Mouse (Mus musculus): Measurements from ENCODE around the gene Syt12. TPM values are rescaled to one million over a fixed set of nuclear protein-coding genes. Genes with fewer than 3 reads are reported as not detected.

Gene Syt12
- polyA plus RNA-seq, 1 experiment, result 0.85 TPM

DNA sequence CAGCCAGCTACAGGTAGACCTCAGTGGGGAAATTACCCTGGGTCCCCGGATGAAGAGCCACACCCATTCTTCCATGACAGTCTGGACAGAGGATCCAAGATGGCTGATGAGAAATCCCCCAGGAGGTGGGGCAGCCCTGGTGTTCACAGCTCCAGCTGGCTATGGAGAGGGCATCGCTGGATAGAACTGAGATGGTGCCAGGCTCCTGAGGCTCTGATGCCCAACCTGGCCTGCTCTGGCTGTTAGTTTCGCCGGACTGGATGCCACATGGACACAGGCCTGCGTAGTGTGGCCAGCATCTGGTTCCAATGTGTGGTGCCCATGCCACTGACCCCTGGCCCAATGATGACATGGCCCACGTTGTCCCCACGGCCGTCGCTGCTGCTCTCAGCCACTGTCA is 29.8 kb downstream of the Syt12 start:
- no peaks in the 10 kb centered on the region for H3K36me3 ChIP-seq (ENCODE audit: control insufficient read depth, insufficient read depth, low read length)
- no peaks in the 10 kb centered on the region for H3K27me3 ChIP-seq (ENCODE audit: control insufficient read depth, insufficient read depth, low read length)
- 93% methylated on average over 9 of the region's 9 CpGs for WGBS
- H3K4me1 ChIP-seq (ENCODE audit: control insufficient read depth, insufficient read depth, insufficient read length), result no peaks in the 10 kb centered on the region
- no peak for DNase-seq (ENCODE audit: low read depth in 1 of 2, low spot score in 2 of 2)
- H3K4me3 ChIP-seq (ENCODE audit: extremely low read depth, insufficient read depth, insufficient read length), result no peak overlapping the region
- TF ChIP-seq POLR2A (IDR thresholded peaks at IDR 0.05; ENCODE audit: low read depth, low read length), result no peak
- no peak for TF ChIP-seq CTCF (IDR thresholded peaks at IDR 0.05; ENCODE audit: extremely low read depth, insufficient read depth, insufficient read length, insufficient replicate concordance)
- H3K27ac ChIP-seq (ENCODE audit: insufficient read depth, low read length), result no peak overlapping the region

DNA sequence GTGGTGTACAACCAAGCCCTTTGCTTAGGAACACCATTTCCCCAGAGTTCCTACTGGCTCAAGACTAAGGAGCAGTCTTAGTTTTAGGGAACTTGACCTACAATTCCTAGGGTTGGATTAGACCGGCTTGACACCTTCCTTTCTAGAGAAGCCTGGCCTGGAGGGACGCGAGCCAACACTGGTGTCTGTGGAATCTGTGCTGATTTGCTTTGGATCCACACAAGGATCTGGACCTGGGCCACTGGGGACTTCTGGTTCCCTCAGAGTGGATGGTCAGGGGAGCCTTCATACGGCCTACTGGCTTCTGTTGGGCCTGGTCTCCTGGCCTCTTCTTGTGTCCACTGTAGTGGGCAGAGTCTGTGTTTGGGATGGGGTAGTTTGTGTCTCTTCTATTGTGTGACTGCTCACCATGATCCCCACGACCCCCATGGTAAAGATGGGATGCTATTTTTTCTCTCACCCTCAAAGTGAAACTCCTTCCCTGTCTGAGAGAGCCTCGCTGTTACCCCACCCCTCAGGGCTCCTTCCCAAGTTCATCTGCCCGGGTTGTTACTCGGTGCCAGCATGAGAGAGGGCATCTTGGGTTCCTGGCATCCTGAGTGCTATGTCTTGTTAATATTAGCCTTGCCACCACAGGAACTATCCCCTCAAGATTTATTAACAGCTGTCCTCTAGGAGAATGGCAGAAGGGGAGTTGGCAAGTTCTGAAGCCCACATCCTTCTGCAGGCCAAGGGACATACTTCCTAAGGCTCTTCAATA is 30.4 kb downstream of the Syt12 start:
- TF ChIP-seq POLR2A (IDR thresholded peaks at IDR 0.05; ENCODE audit: low read depth, low read length), result no peak
- no peak for TF ChIP-seq CTCF (IDR thresholded peaks at IDR 0.05; ENCODE audit: extremely low read depth, insufficient read depth, insufficient read length, insufficient replicate concordance)
- H3K27ac ChIP-seq (ENCODE audit: insufficient read depth, low read length), result no peak overlapping the region
- H3K4me3 ChIP-seq (ENCODE audit: extremely low read depth, insufficient read depth, insufficient read length), result no peak overlapping the region
- WGBS, result 84% methylated on average over 8 of the region's 8 CpGs
- no peaks in the 10 kb centered on the region for H3K27me3 ChIP-seq (ENCODE audit: control insufficient read depth, insufficient read depth, low read length)
- H3K36me3 ChIP-seq (ENCODE audit: control insufficient read depth, insufficient read depth, low read length), result no peaks in the 10 kb centered on the region
- H3K4me1 ChIP-seq (ENCODE audit: control insufficient read depth, insufficient read depth, insufficient read length), result no peaks in the 10 kb centered on the region
- no peak for DNase-seq (ENCODE audit: low read depth in 1 of 2, low spot score in 2 of 2)

DNA sequence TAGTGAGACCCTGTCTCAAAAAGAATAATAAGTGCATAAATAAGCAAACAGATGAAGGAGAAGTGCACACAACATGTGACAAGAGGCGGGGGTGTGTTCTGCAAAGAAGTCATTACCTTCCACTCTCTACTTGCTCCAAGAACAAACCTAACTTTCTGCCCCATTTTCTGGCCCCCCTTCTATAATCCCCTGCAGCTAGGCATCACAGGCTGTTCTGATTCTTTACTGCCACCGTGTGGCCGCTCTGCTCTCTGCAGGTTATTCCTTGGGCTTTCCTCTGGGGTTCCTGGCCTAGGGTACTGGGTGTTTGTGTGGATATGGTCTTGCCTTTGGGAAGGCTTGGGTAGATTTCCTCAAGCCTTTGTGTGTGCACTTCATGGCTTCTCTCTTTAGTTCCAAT is 34.8 kb downstream of the Syt12 start:
- WGBS, result 17% methylated on average over 3 of the region's 3 CpGs
- peaks cover 4% of the 10 kb centered on the region for H3K4me1 ChIP-seq (ENCODE audit: control insufficient read depth, insufficient read depth, insufficient read length)

DNA sequence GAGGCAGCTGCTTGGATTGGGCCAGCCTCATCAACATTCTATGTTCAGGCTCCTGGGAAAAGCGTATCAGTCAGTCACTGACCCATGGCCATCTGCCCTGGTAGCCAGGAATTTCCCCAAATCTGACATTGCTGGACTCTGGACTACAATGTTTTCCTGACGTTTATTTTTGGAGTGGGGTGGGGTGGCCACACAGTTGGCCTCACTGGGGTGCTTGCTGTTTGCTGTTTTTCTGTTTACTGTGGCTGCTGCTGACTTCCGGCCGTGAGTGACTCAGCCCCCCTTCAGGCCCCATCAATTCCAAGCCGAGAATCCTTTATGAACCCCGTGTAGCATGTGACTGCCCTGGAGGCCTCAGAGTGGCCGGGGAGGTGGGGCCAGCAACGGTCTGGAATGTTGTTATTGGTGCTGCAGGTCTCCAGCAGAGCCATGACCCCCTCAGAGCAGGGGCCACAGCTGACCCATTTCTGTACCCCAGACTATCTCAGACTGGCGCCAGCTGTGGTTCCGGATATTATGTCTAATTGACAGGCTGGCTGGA is 35.6 kb downstream of the Syt12 start:
- peaks cover 4% of the 10 kb centered on the region for H3K4me1 ChIP-seq (ENCODE audit: control insufficient read depth, insufficient read depth, insufficient read length)
- peak overlapping the region; percentile 6; the same call in 1 of the 2 replicates for H3K27ac ChIP-seq (ENCODE audit: insufficient read depth, low read length)
- DNase-seq (ENCODE audit: low read depth in 1 of 2, low spot score in 2 of 2), result no peak
- no peak overlapping the region for H3K4me3 ChIP-seq (ENCODE audit: extremely low read depth, insufficient read depth, insufficient read length)
- TF ChIP-seq CTCF (IDR thresholded peaks at IDR 0.05; ENCODE audit: extremely low read depth, insufficient read depth, insufficient read length, insufficient replicate concordance) (no peak), POLR2A (IDR thresholded peaks at IDR 0.05; ENCODE audit: low read depth, low read length) (no peak)
- H3K27me3 ChIP-seq (ENCODE audit: control insufficient read depth, insufficient read depth, low read length), result peaks cover 13% of the 10 kb centered on the region
- 55% methylated on average over 10 of the region's 10 CpGs for WGBS
- H3K36me3 ChIP-seq (ENCODE audit: control insufficient read depth, insufficient read depth, low read length), result no peaks in the 10 kb centered on the region

More for the DNA sequence above, 34.8 kb downstream of the Syt12 start:
- TF ChIP-seq POLR2A (IDR thresholded peaks at IDR 0.05; ENCODE audit: low read depth, low read length) (no peak), CTCF (IDR thresholded peaks at IDR 0.05; ENCODE audit: extremely low read depth, insufficient read depth, insufficient read length, insufficient replicate concordance) (peak; percentile 67; the same call in 1 of the 2 replicates)
- H3K27me3 ChIP-seq (ENCODE audit: control insufficient read depth, insufficient read depth, low read length), result peaks cover 13% of the 10 kb centered on the region
- peak in 1 of 2 experiments; percentile 51 for DNase-seq (ENCODE audit: low read depth in 1 of 2, low spot score in 2 of 2)
- H3K36me3 ChIP-seq (ENCODE audit: control insufficient read depth, insufficient read depth, low read length), result no peaks in the 10 kb centered on the region
- H3K4me3 ChIP-seq (ENCODE audit: extremely low read depth, insufficient read depth, insufficient read length), result no peak overlapping the region
- no peak overlapping the region for H3K27ac ChIP-seq (ENCODE audit: insufficient read depth, low read length)

DNA sequence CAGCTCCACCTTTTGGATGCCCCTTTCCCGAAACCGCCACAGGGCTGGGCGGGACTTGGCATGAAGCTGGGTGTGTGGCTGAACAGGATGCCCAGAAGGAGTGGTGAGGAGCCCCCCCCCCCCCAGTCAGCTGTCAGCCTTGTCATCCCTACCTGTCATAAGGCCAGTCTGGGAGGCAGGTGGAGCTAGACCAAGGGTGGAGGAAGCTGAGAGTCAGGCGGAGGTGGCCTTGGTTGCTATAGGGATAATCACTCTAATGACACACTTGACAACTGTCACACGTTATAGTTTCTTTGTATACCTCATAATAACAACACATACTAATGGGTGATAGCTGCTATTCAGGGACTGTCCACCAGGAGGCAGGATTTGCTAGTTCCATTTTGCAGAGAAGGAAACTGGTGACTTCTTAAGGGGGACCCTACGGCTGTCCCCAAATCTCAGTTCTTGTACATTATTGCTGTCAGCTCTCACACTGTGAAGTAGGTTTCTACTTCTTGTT is 36.1 kb downstream of the Syt12 start:
- peaks cover 13% of the 10 kb centered on the region for H3K27me3 ChIP-seq (ENCODE audit: control insufficient read depth, insufficient read depth, low read length)
- DNase-seq (ENCODE audit: low read depth in 1 of 2, low spot score in 2 of 2), result peak; percentile 48 to 51
- TF ChIP-seq CTCF (IDR thresholded peaks at IDR 0.05; ENCODE audit: extremely low read depth, insufficient read depth, insufficient read length, insufficient replicate concordance) (no peak), POLR2A (IDR thresholded peaks at IDR 0.05; ENCODE audit: low read depth, low read length) (no peak)
- peaks cover 4% of the 10 kb centered on the region for H3K4me1 ChIP-seq (ENCODE audit: control insufficient read depth, insufficient read depth, insufficient read length)
- WGBS, result 26% methylated on average over 6 of the region's 6 CpGs
- H3K4me3 ChIP-seq (ENCODE audit: extremely low read depth, insufficient read depth, insufficient read length), result no peak overlapping the region
- no peak overlapping the region for H3K27ac ChIP-seq (ENCODE audit: insufficient read depth, low read length)
- H3K36me3 ChIP-seq (ENCODE audit: control insufficient read depth, insufficient read depth, low read length), result no peaks in the 10 kb centered on the region

DNA sequence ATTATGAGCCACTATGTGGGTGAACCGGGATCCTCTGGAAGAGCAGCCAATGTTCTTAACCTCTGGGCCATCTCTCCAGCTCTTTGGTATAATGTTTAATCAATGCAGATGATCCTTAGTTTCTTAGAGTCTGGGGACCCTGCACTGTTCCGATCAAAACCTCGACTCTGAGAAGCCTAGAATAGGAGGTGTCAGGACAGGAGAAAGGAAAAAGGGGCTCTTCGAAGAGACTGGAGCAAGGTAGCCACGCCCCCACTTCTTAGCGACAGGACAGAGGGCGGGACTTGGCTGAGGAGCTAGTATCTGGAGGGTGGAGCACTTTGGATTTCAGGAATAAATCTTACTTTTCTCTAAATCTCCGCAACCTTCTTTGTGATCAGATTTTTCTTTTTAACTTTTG is 37.0 kb downstream of the Syt12 start:
- 21% methylated on average over 8 of the region's 8 CpGs for WGBS
- H3K4me3 ChIP-seq (ENCODE audit: extremely low read depth, insufficient read depth, insufficient read length), result no peak overlapping the region
- no peak for DNase-seq (ENCODE audit: low read depth in 1 of 2, low spot score in 2 of 2)
- TF ChIP-seq POLR2A (IDR thresholded peaks at IDR 0.05; ENCODE audit: low read depth, low read length) (no peak), CTCF (IDR thresholded peaks at IDR 0.05; ENCODE audit: extremely low read depth, insufficient read depth, insufficient read length, insufficient replicate concordance) (no peak)
- no peaks in the 10 kb centered on the region for H3K36me3 ChIP-seq (ENCODE audit: control insufficient read depth, insufficient read depth, low read length)
- H3K27ac ChIP-seq (ENCODE audit: insufficient read depth, low read length), result no peak overlapping the region
- peaks cover 13% of the 10 kb centered on the region for H3K27me3 ChIP-seq (ENCODE audit: control insufficient read depth, insufficient read depth, low read length)
- peaks cover 4% of the 10 kb centered on the region for H3K4me1 ChIP-seq (ENCODE audit: control insufficient read depth, insufficient read depth, insufficient read length)

All from spleen, adult 2 months (tissue).